Mouse (Mus musculus) forebrain, embryonic 16.5 days (tissue): ENCODE measurements around the gene Zscan25. TPM values are rescaled to one million over a fixed set of nuclear protein-coding genes. Genes with fewer than 3 reads are reported as not detected.
"Not testable (repeated sequence)": the region's sequence is repeated elsewhere in the genome, so short reads cannot be mapped to it uniquely, and the experiment has no call there.

Source experiments
- ATAC-seq: fragments of 200-750 bp; cut with Nextera tagmentation; 2 replicates; pipeline ENCODE4 v1.8.0; 2017; ENCODE audit warnings: mild to moderate bottlenecking, moderate library complexity
- H3K27ac ChIP-seq: fragments of 300-500 bp; sonication (generic); 2 replicates; pipeline ENCODE4 v1.5.1; 2014; ENCODE audit warnings: low read length, control low read depth
- H3K27me3 ChIP-seq: fragments of 300-500 bp; sonication (generic); replicated peaks from 2 replicates; pipeline ENCODE4 v1.6.1; 2014; ENCODE audit warnings: low read length; ENCODE audit not compliant: control insufficient read depth, insufficient read depth
- H3K36me3 ChIP-seq: fragments of 300-500 bp; sonication (generic); 2 replicates; pipeline ENCODE4 v1.6.1; 2014; ENCODE audit not compliant: control insufficient read depth, insufficient read depth
- H3K4me1 ChIP-seq: fragments of 300-500 bp; sonication (generic); replicated peaks from 2 replicates; pipeline ENCODE4 v1.6.1; 2014; ENCODE audit warnings: low read length; ENCODE audit not compliant: control insufficient read depth, insufficient read depth
- H3K4me2 ChIP-seq: fragments of 300-500 bp; sonication (generic); 2 replicates; pipeline ENCODE4 v1.6.1; 2014; ENCODE audit warnings: mild to moderate bottlenecking, low read length, control low read depth
- H3K4me3 ChIP-seq: fragments of 300-500 bp; sonication (generic); replicated peaks from 2 replicates; pipeline ENCODE4 v1.5.1; 2014; ENCODE audit warnings: mild to moderate bottlenecking, low read length, control low read depth
- H3K9ac ChIP-seq: fragments of 300-500 bp; sonication (generic); replicated peaks from 2 replicates; pipeline ENCODE4 v1.6.1; 2014; ENCODE audit warnings: low read depth, low read length, control low read depth
- H3K9me3 ChIP-seq: fragments of 300-500 bp; sonication (generic); 2 replicates; pipeline ENCODE4 v1.6.1; 2016; ENCODE audit warnings: low read length; ENCODE audit not compliant: control insufficient read depth
- WGBS: fragments of 180-500 bp; shearing (Covaris S2); extraction: QIAGEN DNeasy Blood & Tissue Kit; methylation state at CpG from one replicate; pipeline ENCODE4 v1.1.7; 2014; 5-methylcytosine and 5-hydroxymethylcytosine counted together
- polyA plus RNA-seq: library from polyadenylated mRNA; unstranded; fragments of >200 nt; fragmentation: Nextera tagmentation; extraction: Ambion mirVana; gene quantifications from 2 replicates; pipeline ENCODE4 v1.2.1, GENCODE M21; 2015

Gene Zscan25
- polyA plus RNA-seq, 1 experiment from 2014 or later, result 0.66 TPM

GRCm38 (mm10) chr5:145290697-145291096 is 10.4 kb downstream of the Zscan25 start:
- H3K27ac ChIP-seq, result no peak overlapping the region
- H3K36me3 ChIP-seq, result peaks cover 45% of the 10 kb centered on the region
- no peaks in the 10 kb centered on the region for H3K27me3 ChIP-seq
- no peaks in the 10 kb centered on the region for H3K4me1 ChIP-seq
- 94% methylated on average over 16 of the region's 16 CpGs for WGBS
- no peak overlapping the region for H3K4me3 ChIP-seq
- no peak overlapping the region for H3K9ac ChIP-seq
- no peak for ATAC-seq
- no peaks in the 10 kb centered on the region for H3K9me3 ChIP-seq
- H3K4me2 ChIP-seq, result no peak overlapping the region

- H3K4me3 ChIP-seq, result no peak overlapping the region
- 93% methylated on average over 6 of the region's 6 CpGs for WGBS
- no peak overlapping the region for H3K4me2 ChIP-seq
- H3K36me3 ChIP-seq, result peaks cover 34% of the 10 kb centered on the region
- no peaks in the 10 kb centered on the region for H3K27me3 ChIP-seq
- H3K27ac ChIP-seq, result no peak overlapping the region
- no peak overlapping the region for H3K9ac ChIP-seq
- H3K9me3 ChIP-seq, result no peaks in the 10 kb centered on the region
- no peaks in the 10 kb centered on the region for H3K4me1 ChIP-seq
- ATAC-seq, result no peak
Observed at GRCm38 (mm10) chr5:145292398-145292797, 12.1 kb downstream of the Zscan25 start.

DNA sequence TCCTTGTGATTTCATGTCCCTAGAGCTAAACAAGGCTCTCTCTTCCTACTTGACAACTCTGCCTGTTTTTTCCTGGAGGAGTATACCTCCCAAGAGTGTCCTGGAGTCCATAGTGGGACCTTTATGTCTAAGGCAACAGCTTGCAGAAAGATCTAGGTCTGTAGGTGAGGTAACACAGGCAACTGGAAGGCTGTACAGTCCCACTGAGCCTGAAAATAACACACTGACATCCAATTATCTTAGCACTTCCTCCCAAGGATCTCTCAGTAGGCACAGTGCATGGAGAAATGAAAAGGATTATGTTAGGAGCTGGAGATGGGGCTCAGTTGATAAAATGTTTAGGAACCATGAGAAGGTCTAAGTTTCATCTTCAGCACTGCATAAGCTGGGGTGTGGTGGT is 20.2 kb downstream of the Zscan25 start:
- Histone ChIP-seq H3K27ac (no peak overlapping the region), H3K4me2 (no peak overlapping the region), H3K4me3 (no peak overlapping the region), H3K9me3 (no peaks in the 10 kb centered on the region), H3K9ac (no peak overlapping the region), H3K4me1 (no peaks in the 10 kb centered on the region), H3K27me3 (no peaks in the 10 kb centered on the region), H3K36me3 (no peaks in the 10 kb centered on the region)
- no peak for ATAC-seq

DNA sequence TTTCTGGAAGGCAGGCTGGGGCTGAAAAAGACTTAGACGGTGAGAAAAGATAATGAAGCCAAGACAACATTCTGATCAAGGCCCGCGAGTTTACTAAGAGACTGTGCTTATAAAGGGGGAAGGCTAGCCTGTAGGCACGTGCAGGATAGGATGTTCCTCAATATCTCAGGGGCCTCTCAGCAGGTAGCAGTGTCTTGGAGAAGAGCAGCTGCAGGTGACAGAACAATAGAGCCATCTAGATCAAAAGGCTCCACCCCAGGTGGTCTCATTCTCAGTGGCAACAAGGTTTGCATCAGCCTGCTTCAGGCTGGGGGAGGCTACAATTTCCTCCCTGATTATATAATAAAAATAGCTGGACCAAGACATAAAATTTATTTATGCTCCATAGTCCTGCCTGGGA is 21.5 kb downstream of the Zscan25 start:
- not testable (repeated sequence) for H3K27me3 ChIP-seq, H3K9ac ChIP-seq, H3K9me3 ChIP-seq, ATAC-seq, H3K27ac ChIP-seq, H3K4me1 ChIP-seq, H3K36me3 ChIP-seq, H3K4me3 ChIP-seq, H3K4me2 ChIP-seq
- WGBS, result 66% methylated on average over 4 of the region's 4 CpGs

GRCm38 (mm10) chr5:145302424-145302823 is 22.1 kb downstream of the Zscan25 start:
- 76% methylated on average over 1 of the region's 1 CpGs for WGBS

DNA sequence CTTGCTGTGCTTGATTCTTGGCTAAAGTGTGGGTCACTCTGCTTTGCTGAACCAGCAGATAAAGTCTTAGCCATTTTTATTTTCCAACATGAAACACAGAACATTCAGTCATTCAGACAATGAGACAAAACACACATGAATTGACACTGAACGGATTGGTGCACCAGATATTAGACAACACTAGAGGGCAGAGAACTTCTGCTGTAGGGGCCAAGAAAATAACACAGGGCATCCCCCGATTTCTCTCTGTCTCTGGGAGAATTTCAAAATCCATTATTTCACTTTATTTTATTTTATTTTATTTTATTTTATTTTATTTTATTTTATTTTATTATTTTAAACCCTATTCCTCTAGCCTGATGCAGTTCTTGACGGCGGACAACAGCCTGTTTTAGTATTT is 26.7 kb downstream of the Zscan25 start:
- H3K27me3 ChIP-seq, H3K9me3 ChIP-seq, H3K9ac ChIP-seq, H3K4me1 ChIP-seq, H3K4me2 ChIP-seq, H3K27ac ChIP-seq, H3K36me3 ChIP-seq, ATAC-seq, H3K4me3 ChIP-seq: not testable (repeated sequence)
- 86% methylated on average over 4 of the region's 4 CpGs for whole genome bisulfite sequencing

More at GRCm38 (mm10) chr5:145302424-145302823, 22.1 kb downstream of the Zscan25 start:
- Histone ChIP-seq H3K27ac (no peak overlapping the region), H3K4me2 (no peak overlapping the region), H3K9ac (no peak overlapping the region), H3K36me3 (no peaks in the 10 kb centered on the region), H3K4me1 (no peaks in the 10 kb centered on the region), H3K4me3 (no peak overlapping the region), H3K9me3 (no peaks in the 10 kb centered on the region), H3K27me3 (no peaks in the 10 kb centered on the region)
- ATAC-seq, result no peak

GRCm38 (mm10) chr5:145307811-145308210 is 27.5 kb downstream of the Zscan25 start:
- not testable (repeated sequence) for H3K4me3 ChIP-seq, ATAC-seq, H3K4me2 ChIP-seq, H3K4me1 ChIP-seq, H3K36me3 ChIP-seq, H3K27me3 ChIP-seq, H3K27ac ChIP-seq, H3K9me3 ChIP-seq, H3K9ac ChIP-seq
- WGBS, result 89% methylated on average over 3 of the region's 3 CpGs

- Histone ChIP-seq H3K27me3 (no peaks in the 10 kb centered on the region), H3K9me3 (no peaks in the 10 kb centered on the region), H3K36me3 (no peaks in the 10 kb centered on the region), H3K9ac (no peak overlapping the region), H3K4me3 (no peak overlapping the region), H3K27ac (no peak overlapping the region), H3K4me1 (no peaks in the 10 kb centered on the region), H3K4me2 (no peak overlapping the region)
- no peak for ATAC-seq
Observed at GRCm38 (mm10) chr5:145313845-145314244, 33.5 kb downstream of the Zscan25 start.

DNA sequence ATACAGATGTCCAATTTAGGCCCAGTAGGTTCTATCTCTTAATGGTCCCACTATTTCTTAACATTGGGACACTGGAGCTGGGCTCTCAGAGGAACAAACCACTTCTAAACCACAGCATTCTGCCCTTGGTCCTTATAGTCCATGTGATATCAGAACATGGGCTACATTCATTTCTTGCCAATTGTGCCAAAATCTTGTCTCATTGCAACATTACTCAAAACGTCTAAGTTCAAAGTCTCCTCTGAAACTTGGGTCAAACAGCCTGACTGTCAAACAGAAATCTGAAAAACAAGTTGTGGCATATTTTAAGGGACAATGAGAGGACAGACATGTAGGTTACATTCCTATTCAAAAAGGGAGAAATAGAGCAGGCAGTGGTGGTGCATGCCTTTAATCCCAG is 36.8 kb downstream of the Zscan25 start:
- Histone ChIP-seq H3K4me1 (no peaks in the 10 kb centered on the region), H3K9me3 (no peaks in the 10 kb centered on the region), H3K27me3 (no peaks in the 10 kb centered on the region), H3K4me3 (no peak overlapping the region), H3K9ac (no peak overlapping the region), H3K36me3 (no peaks in the 10 kb centered on the region), H3K4me2 (no peak overlapping the region), H3K27ac (no peak overlapping the region)
- WGBS, result 89% methylated on average over 1 of the region's 1 CpGs
- ATAC-seq, result no peak

GRCm38 (mm10) chr5:145338756-145339155 is 58.5 kb downstream of the Zscan25 start:
- H3K27ac ChIP-seq, H3K27me3 ChIP-seq, H3K4me2 ChIP-seq, H3K9ac ChIP-seq, H3K4me1 ChIP-seq, H3K9me3 ChIP-seq, ATAC-seq, H3K36me3 ChIP-seq, H3K4me3 ChIP-seq: not testable (repeated sequence)
